Mouse (Mus musculus) midbrain, embryonic 14.5 days (tissue): ENCODE data around the gene Stbd1. TPM values are rescaled to one million over a fixed set of nuclear protein-coding genes. Genes with fewer than 3 reads are reported as not detected.
A peak's percentile ranks its signal among the peaks of the same experiment; 100 is the strongest.

Experiments
- ATAC-seq: fragments of 200-750 bp; cut with Nextera tagmentation; 2 replicates; pipeline ENCODE4 v1.8.0; 2017; ENCODE audit warnings: moderate number of reproducible peaks, moderate library complexity; ENCODE audit not compliant: low FRiP score, low TSS enrichment
- DNase-seq: peaks from one replicate; pipeline ENCODE4 v3.0.0-alpha.2; 2015
- H3K27ac ChIP-seq: fragments of 300-500 bp; sonication (generic); replicated peaks from 2 replicates; pipeline ENCODE4 v1.5.1; 2014; ENCODE audit warnings: mild to moderate bottlenecking, low read depth, low read length, moderate library complexity
- H3K27me3 ChIP-seq: fragments of 300-500 bp; sonication (generic); 2 replicates; pipeline ENCODE4 v1.6.1; 2014; ENCODE audit warnings: low read length, control low read depth, mixed read lengths; ENCODE audit not compliant: control insufficient read depth, insufficient read depth
- H3K36me3 ChIP-seq: fragments of 300-500 bp; sonication (generic); 2 replicates; pipeline ENCODE4 v1.6.1; 2014; ENCODE audit warnings: low read length, control low read depth; ENCODE audit not compliant: control insufficient read depth, insufficient read depth
- H3K4me1 ChIP-seq: fragments of 300-500 bp; sonication (generic); 2 replicates; pipeline ENCODE4 v1.6.1; 2014; ENCODE audit warnings: mild to moderate bottlenecking, antibody characterized with exemption, low read length, control low read depth; ENCODE audit not compliant: control insufficient read depth, insufficient read depth
- H3K4me2 ChIP-seq: fragments of 300-500 bp; sonication (generic); 2 replicates; pipeline ENCODE4 v1.6.1; 2014; ENCODE audit warnings: mild to moderate bottlenecking, low read length, moderate library complexity
- H3K4me3 ChIP-seq: fragments of 300-500 bp; sonication (generic); replicated peaks from 2 replicates; pipeline ENCODE4 v1.5.1; 2014; ENCODE audit warnings: low read depth, low read length
- H3K9ac ChIP-seq: fragments of 300-500 bp; sonication (generic); replicated peaks from 2 replicates; pipeline ENCODE4 v1.6.1; 2014; ENCODE audit warnings: mild to moderate bottlenecking, low read length, moderate library complexity
- H3K9me3 ChIP-seq: fragments of 300-500 bp; sonication (generic); 2 replicates; pipeline ENCODE4 v1.6.1; 2016; ENCODE audit warnings: low read length, control low read depth, mixed read lengths; ENCODE audit not compliant: control insufficient read depth
- WGBS: fragments of 180-500 bp; shearing (Covaris S2); extraction: QIAGEN DNeasy Blood & Tissue Kit; methylation state at CpG from one replicate; pipeline ENCODE4 v1.1.7; 2014; 5-methylcytosine and 5-hydroxymethylcytosine counted together
- polyA plus RNA-seq: library from polyadenylated mRNA; unstranded; fragments of >200 nt; fragmentation: Nextera tagmentation; extraction: Ambion mirVana; gene quantifications from 2 replicates; pipeline ENCODE4 v1.2.1, GENCODE M21; 2014

The Stbd1 gene
- polyA plus RNA-seq, 1 experiment from 2014 or later, result 5.7 TPM

DNA sequence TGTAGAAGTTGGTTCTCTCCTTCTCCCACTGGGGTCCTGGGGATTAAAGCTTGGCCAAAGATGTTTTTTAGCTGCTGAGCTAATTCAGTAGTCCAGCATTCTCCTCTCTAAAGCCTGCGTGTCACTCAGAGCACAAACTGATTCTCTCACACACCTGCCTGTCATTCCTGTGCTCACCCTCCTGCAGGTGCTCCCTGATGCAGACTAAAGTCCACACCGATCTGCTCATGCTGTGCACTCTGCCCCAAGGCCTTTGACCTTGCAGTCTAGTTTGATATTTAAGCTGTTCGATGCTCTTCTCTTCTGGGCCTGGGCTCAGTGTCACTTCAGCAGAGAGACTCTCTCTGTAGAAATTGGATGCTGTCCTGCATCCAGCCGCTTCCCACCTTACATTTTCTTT, 31.6 kb upstream of the Stbd1 start:
- H3K9me3 ChIP-seq, result no peaks in the 10 kb centered on the region
- no peak overlapping the region for H3K9ac ChIP-seq
- 86% methylated on average over 4 of the region's 4 CpGs for whole genome bisulfite sequencing
- DNase-seq, result no peak
- H3K36me3 ChIP-seq, result no peaks in the 10 kb centered on the region
- no peak overlapping the region for H3K4me3 ChIP-seq
- no peaks in the 10 kb centered on the region for H3K4me1 ChIP-seq
- no peak for ATAC-seq
- H3K27me3 ChIP-seq, result no peaks in the 10 kb centered on the region
- H3K4me2 ChIP-seq, result no peak overlapping the region
- no peak overlapping the region for H3K27ac ChIP-seq

DNA sequence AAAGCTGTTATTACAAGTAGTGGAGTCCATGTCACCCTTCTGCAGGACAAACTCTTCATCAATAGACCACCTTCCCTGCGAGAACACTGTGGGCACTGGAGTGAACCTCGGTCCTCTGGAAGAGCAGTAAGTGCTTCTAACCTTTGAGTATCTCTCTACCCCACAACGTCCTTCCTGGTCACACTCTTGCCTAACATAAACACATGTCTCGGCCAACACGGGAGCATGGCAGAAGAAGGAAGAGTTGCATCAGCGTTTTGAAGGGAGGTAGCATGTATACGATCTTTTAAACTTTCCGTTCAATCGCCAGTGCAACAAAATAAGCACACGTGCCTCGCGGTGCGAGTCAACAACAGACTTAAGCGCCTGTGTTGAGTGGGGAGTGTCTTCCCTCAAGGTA, 23.3 kb upstream of the Stbd1 start:
- Histone ChIP-seq H3K9me3 (no peaks in the 10 kb centered on the region), H3K36me3 (no peaks in the 10 kb centered on the region), H3K4me3 (no peak overlapping the region), H3K27ac (no peak overlapping the region), H3K9ac (no peak overlapping the region), H3K27me3 (no peaks in the 10 kb centered on the region), H3K4me2 (no peak overlapping the region), H3K4me1 (no peaks in the 10 kb centered on the region)
- ATAC-seq (no peak), DNase-seq (no peak)
- 92% methylated on average over 14 of the region's 14 CpGs for WGBS

DNA sequence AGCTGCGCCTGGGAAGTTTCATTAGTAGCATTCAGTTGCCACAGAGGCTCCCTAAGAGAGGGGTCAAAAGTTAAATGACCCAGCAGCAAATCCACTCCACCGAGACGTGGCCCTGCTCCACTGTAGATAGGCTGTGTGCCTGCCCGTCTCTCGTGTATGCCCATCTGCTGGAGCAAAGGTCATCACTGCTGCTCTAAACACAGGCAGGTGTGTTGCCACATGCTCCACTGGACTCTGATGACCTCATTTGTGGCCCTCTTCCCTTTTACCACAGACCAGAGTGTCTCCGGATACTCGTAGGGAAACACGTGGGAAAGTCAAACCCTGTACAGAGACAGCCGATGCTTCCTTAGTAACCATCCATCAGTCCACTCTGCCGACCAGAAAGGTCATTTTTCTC, 16.9 kb upstream of the Stbd1 start:
- Histone ChIP-seq H3K27ac (no peak overlapping the region), H3K4me1 (no peaks in the 10 kb centered on the region), H3K9me3 (no peaks in the 10 kb centered on the region), H3K27me3 (no peaks in the 10 kb centered on the region), H3K9ac (no peak overlapping the region), H3K4me3 (no peak overlapping the region), H3K36me3 (no peaks in the 10 kb centered on the region), H3K4me2 (no peak overlapping the region)
- 76% methylated on average over 10 of the region's 10 CpGs for WGBS
- no peak for ATAC-seq
- no peak for DNase-seq

DNA sequence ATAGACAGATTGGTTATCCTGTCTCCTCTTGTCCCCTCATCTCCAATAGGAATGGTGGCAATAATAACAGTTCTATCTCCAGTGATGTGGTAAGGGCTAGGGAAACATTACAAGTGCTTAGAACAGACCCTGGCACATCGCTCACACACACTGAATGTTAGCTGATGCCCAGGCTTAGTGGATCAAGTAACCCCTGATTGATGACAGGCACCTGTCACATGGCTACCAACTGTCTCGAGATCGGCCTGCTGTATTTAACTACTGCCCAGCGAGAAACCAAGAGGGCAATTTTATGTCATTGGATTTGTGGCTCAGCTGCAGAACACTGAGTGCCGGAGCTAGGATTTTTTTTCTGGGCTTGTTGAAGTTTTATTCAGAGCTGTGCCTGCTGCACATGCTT, 7.8 kb upstream of the Stbd1 start:
- no peak overlapping the region for H3K4me2 ChIP-seq
- whole genome bisulfite sequencing, result 80% methylated on average over 5 of the region's 5 CpGs
- no peaks in the 10 kb centered on the region for H3K4me1 ChIP-seq
- ATAC-seq, result no peak
- H3K27ac ChIP-seq, result no peak overlapping the region
- H3K9ac ChIP-seq, result no peak overlapping the region
- no peaks in the 10 kb centered on the region for H3K27me3 ChIP-seq
- DNase-seq, result no peak
- H3K36me3 ChIP-seq, result no peaks in the 10 kb centered on the region
- H3K9me3 ChIP-seq, result no peaks in the 10 kb centered on the region
- H3K4me3 ChIP-seq, result no peak overlapping the region

DNA sequence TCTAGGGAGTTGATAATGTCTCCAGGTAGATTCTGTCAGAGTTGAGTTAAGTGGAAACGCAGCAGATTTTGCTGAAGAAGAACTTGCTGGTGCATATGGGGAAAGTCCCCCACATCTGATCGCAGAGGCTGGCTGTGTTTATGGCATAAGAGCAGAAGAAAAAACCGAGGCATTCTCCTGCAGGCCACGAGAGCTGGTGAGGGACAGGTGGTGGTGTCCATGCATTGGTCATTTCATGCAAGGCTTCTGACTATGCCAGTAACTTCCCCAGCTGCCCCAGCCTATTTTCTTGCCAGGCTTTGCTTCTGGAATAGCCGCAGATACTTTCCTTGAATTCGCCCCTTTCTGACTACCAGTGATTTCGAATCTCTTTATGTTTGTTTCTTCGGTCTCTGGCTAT, 6.0 kb upstream of the Stbd1 start:
- 94% methylated on average over 8 of the region's 8 CpGs for WGBS
- no peaks in the 10 kb centered on the region for H3K27me3 ChIP-seq
- ATAC-seq (no peak), DNase-seq (no peak)
- H3K9ac ChIP-seq, result no peak overlapping the region
- H3K4me3 ChIP-seq, result no peak overlapping the region
- no peak overlapping the region for H3K27ac ChIP-seq
- no peaks in the 10 kb centered on the region for H3K4me1 ChIP-seq
- no peaks in the 10 kb centered on the region for H3K9me3 ChIP-seq
- no peak overlapping the region for H3K4me2 ChIP-seq
- no peaks in the 10 kb centered on the region for H3K36me3 ChIP-seq

DNA sequence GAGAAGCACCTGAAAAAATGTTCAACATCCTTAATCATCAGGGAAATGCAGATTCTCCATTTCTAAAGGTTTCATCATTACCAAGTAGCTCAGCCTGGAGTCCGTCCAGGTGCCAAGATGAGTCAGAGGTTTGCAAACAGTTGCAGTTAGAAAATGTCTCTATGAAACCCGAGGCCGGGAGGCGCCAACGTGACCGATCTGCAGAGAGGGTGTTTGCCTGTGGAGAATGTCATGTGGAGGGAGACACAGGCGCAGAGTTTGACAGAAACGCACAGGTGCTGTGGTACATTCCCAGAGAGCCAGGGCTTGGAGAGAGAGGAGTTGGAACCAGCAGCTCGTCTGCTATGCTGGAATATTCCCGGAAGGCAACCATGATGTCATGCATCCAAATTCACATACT, 3.8 kb upstream of the Stbd1 start:
- WGBS, result 87% methylated on average over 10 of the region's 10 CpGs
- H3K27ac ChIP-seq, result no peak overlapping the region
- H3K4me2 ChIP-seq, result no peak overlapping the region
- H3K4me1 ChIP-seq, result no peaks in the 10 kb centered on the region
- ATAC-seq (no peak), DNase-seq (no peak)
- H3K9ac ChIP-seq, result no peak overlapping the region
- H3K9me3 ChIP-seq, result no peaks in the 10 kb centered on the region
- no peaks in the 10 kb centered on the region for H3K27me3 ChIP-seq
- H3K4me3 ChIP-seq, result no peak overlapping the region
- H3K36me3 ChIP-seq, result no peaks in the 10 kb centered on the region

DNA sequence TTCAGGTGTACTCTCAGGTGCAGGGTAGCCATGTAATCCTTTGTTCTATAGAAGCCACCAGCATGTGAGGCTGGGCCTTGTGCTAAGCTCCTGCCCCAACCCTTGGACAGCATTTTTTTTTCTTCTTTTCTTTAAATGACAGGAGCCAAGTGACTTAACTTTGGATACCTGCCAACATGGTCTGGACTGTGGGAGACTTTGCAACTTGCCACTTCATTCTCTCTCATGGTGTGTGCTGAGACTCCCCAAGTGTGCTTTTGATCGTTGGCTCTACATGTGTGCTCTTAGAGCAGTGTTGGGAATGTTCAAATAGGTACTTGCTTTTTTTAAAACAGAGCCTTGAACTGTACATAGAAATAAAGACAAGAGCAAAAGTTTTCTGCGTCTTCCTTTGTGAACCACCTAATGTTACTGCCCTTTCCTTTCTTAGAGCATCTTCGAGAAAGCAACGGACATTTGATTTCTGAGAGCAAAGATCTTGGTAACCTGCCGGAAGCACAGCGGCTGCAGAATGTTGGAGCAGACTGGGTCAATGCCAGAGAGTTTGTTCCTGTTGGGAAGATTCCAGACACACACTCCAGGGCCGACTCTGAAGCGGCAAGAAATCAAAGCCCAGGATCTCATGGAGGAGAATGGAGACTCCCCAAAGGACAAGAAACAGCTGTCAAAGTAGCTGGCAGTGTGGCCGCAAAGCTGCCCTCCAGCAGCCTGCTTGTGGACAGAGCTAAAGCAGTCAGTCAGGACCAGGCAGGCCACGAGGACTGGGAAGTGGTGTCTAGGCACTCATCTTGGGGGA, 1.8 kb downstream of the Stbd1 start:
- DNase-seq, result peak; percentile 22
- Histone ChIP-seq H3K27me3 (no peaks in the 10 kb centered on the region), H3K9me3 (no peaks in the 10 kb centered on the region), H3K36me3 (no peaks in the 10 kb centered on the region), H3K9ac (no peak overlapping the region), H3K4me1 (no peaks in the 10 kb centered on the region), H3K4me3 (no peak overlapping the region), H3K27ac (no peak overlapping the region), H3K4me2 (no peak overlapping the region)
- WGBS, result 77% methylated on average over 10 of the region's 10 CpGs
- ATAC-seq, result no peak; the same call in 1 of the 2 replicates

DNA sequence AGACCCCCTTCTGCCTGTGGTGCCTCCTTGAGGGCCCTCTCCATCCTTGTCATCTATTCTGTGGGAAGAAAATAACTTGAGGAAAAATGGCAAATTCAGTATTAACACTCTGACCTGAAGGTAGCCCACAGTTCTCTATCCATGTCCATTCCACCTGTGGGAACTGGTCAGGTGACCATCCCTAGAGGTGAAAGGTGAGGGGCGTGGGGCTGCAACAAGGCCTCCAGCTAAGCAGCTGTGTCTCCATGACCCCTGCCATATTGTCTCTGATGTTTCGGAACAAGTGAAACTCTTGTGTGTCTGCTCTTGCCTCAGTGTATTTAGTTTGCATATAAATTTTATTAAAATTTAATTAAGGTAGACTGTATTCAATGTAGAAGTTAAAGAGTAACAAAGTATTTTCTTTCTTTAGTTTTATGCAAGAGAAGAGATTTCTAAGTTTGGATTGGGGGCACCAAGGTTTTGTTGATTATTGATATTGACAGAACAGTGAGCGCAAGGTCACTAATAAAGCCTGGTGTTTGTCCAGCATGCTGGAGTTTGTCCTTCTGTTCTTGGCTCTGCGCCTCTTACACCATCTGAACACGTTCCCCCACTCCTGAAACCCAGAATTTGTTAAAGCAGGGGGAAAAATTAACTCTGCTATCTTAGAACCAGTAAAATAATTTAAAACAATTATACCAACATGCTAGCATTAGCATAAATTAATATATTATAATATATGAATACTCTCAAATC, 4.8 kb downstream of the Stbd1 start:
- H3K27ac ChIP-seq, result no peak overlapping the region
- H3K9ac ChIP-seq, result no peak overlapping the region
- H3K4me2 ChIP-seq, result no peak overlapping the region
- no peaks in the 10 kb centered on the region for H3K9me3 ChIP-seq
- ATAC-seq (no peak), DNase-seq (no peak)
- WGBS, result 89% methylated on average over 5 of the region's 5 CpGs
- no peaks in the 10 kb centered on the region for H3K4me1 ChIP-seq
- no peaks in the 10 kb centered on the region for H3K36me3 ChIP-seq
- no peaks in the 10 kb centered on the region for H3K27me3 ChIP-seq
- no peak overlapping the region for H3K4me3 ChIP-seq

DNA sequence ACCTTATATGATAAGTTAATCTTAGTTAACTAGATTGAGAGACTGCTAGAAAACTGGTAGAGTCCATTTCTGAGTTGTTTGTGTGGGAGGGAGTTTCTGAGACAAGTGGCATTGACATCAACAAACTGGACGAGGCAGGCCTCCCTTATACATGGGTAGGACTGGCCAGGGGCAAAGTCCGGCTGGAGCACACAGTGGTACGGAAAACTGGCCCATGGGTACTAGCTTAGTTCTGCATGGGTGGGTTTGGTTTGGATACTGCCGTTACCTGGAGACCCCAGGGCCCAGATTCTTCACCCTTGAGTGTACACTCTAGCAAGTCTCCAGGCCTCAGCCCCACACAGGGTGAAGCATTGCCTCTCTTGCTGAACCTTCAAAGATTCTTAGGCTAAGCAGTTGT, 9.9 kb downstream of the Stbd1 start:
- no peak for DNase-seq
- ATAC-seq, result no peak
- WGBS, result 74% methylated on average over 4 of the region's 4 CpGs

More for the DNA sequence above, 9.9 kb downstream of the Stbd1 start:
- no peak overlapping the region for H3K4me2 ChIP-seq
- no peaks in the 10 kb centered on the region for H3K27me3 ChIP-seq
- no peaks in the 10 kb centered on the region for H3K36me3 ChIP-seq
- no peaks in the 10 kb centered on the region for H3K9me3 ChIP-seq
- no peaks in the 10 kb centered on the region for H3K4me1 ChIP-seq
- no peak overlapping the region for H3K9ac ChIP-seq
- no peak overlapping the region for H3K27ac ChIP-seq
- no peak overlapping the region for H3K4me3 ChIP-seq
